Mouse (Mus musculus) cerebellum, adult 2 months (tissue): ENCODE data around the gene Lama2.

Experiments used
- CTCF ChIP-seq: fragments of 200-500 bp; IDR thresholded peaks from 2 replicates; pipeline ENCODE4 v1.5.1; 2011; ENCODE audit warnings: low read depth, mild to moderate bottlenecking, control low read depth, low read length, moderate library complexity, borderline replicate concordance; ENCODE audit not compliant: insufficient read depth
- POLR2A ChIP-seq: fragments of 200-500 bp; IDR thresholded peaks from 2 replicates; pipeline ENCODE4 v1.6.1; 2011; ENCODE audit warnings: low read length, control low read depth, borderline replicate concordance; ENCODE audit not compliant: insufficient read depth

DNA sequence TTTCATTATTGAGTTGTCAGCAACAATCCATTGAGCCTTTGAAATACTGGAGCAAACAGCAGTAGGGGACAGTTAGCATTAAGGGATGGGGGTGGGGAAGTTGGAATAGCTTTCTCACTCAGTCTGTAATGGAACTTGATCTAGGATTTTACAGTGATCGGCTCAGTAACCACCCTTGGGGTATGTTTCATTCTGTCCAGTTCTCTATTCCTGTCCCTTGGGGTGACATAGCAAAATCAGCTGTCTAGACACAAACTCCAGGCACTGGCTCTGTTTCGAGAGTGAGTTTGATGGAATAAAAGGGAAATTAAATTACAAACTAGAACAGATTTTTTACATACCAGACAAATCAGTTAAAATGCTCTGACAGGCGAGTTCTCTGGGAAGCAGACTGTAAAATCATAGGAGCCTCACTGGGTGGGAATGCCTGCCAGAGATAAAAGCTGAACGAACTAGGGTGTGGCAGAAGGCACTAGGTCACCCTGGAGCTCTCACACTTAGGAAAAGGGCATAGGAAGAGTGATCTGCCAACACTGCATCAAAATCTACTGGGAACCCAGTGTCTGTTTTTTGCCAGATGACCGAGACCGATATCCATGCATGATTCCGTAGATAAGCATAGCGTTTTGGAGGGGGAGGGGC, 33.3 kb upstream of the Lama2 start:
- no peak for TF ChIP-seq CTCF
- TF ChIP-seq POLR2A = no peak
